Mouse (Mus musculus) ES-Bruce4 (cell line): ENCODE data around the gene Ascl2. TPM values are rescaled to one million over a fixed set of nuclear protein-coding genes. Genes with fewer than 3 reads are reported as not detected.

Experiments used
- H3K27ac ChIP-seq: 2 replicates; pipeline ENCODE4 v1.5.1; 2012; ENCODE audit warnings: low read length, inconsistent platforms; ENCODE audit not compliant: insufficient read depth
- H3K27me3 ChIP-seq: 2 replicates; pipeline ENCODE4 v1.6.1; 2012; ENCODE audit warnings: mild to moderate bottlenecking, low read length, inconsistent platforms; ENCODE audit not compliant: control insufficient read depth, poor library complexity, insufficient read depth, severe bottlenecking
- H3K36me3 ChIP-seq: 2 replicates; pipeline ENCODE4 v1.6.1; 2012; ENCODE audit warnings: inconsistent platforms, mild to moderate bottlenecking, low read length, moderate library complexity; ENCODE audit not compliant: control insufficient read depth, poor library complexity, insufficient read depth, severe bottlenecking
- H3K4me1 ChIP-seq: one replicate; pipeline ENCODE4 v1.8.1; 2011; ENCODE audit warnings: low read length; ENCODE audit not compliant: control insufficient read depth, insufficient read depth
- H3K4me3 ChIP-seq: 2 replicates; pipeline ENCODE4 v1.5.1; 2011; ENCODE audit warnings: low read depth, mild to moderate bottlenecking, low read length
- H3K9ac ChIP-seq: 2 replicates; pipeline ENCODE4 v1.6.1; 2012; ENCODE audit warnings: low read depth, mild to moderate bottlenecking, inconsistent platforms; ENCODE audit not compliant: poor library complexity, severe bottlenecking
- H3K9me3 ChIP-seq: replicated peaks from 2 replicates; pipeline ENCODE4 v1.6.1; 2012; ENCODE audit warnings: mild to moderate bottlenecking, low read length, inconsistent platforms; ENCODE audit not compliant: control insufficient read depth, poor library complexity, insufficient read depth, severe bottlenecking
- CTCF ChIP-seq: IDR thresholded peaks from one replicate; pipeline ENCODE4 v1.8.1; 2011; ENCODE audit warnings: low read depth, low read length
- EP300 ChIP-seq: IDR thresholded peaks from 2 replicates; pipeline ENCODE4 v1.6.1; 2011; ENCODE audit warnings: low read depth, low read length; ENCODE audit not compliant: insufficient read depth
- POLR2A ChIP-seq: IDR thresholded peaks from one replicate; pipeline ENCODE4 v1.8.1; 2011; ENCODE audit warnings: low read length; ENCODE audit not compliant: insufficient read depth
- polyA plus RNA-seq: library from polyadenylated mRNA; stranded (reverse); fragments of >200 nt; gene quantifications from 2 replicates; pipeline ENCODE4 v1.2.4, GENCODE M21; 2011; ENCODE audit warnings: low read depth; ENCODE audit not compliant: missing spikeins, insufficient read depth, insufficient read length

Ascl2 gene
- polyA plus RNA-seq, 1 experiment, result 1.9 TPM

DNA sequence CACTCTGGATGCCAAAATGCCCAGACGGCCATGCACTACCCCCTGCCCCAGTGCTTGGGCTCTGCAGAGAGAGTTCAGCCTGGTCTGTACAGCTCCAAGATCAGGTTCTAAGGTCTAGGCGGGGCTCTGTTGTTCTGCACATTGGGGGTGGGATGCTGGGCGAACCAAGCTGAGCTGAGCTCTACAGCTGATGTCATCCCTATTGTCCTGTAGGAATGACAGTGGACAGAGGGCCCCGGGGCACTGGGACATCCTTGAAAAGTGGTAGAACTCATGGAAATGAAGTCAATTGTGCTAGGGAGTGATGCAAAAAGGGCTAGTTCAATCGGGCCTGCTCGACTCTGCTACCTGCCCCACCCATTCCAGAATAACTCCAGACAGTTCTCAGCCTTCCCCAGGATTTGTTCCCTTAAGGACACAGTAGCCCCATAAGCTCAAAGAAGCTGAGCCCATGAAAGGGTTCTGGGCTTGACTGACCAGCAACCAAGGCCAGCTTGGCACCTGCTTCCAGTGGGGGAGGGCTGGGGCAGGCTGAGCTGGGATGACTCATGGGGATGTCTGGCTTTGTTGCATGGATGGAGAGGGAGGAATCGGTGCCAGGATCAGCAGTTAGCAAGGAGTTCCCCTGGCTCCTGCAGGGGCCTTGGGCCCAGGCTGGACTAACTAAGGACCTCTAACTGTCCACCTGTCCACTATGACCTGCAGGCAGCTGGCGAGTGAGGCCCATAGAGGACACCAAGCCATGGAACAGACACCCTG, 44.5 kb upstream of the Ascl2 start:
- H3K4me1 ChIP-seq, result peaks cover 35% of the 10 kb centered on the region
- TF ChIP-seq POLR2A (no peak), EP300 (peak; percentile 89), CTCF (no peak)
- H3K27me3 ChIP-seq, result no peaks in the 10 kb centered on the region
- H3K9ac ChIP-seq, result no peak overlapping the region
- H3K27ac ChIP-seq, result peak overlapping the region; percentile 60
- H3K9me3 ChIP-seq, result no peaks in the 10 kb centered on the region
- H3K36me3 ChIP-seq, result no peaks in the 10 kb centered on the region
- H3K4me3 ChIP-seq, result no peak overlapping the region

DNA sequence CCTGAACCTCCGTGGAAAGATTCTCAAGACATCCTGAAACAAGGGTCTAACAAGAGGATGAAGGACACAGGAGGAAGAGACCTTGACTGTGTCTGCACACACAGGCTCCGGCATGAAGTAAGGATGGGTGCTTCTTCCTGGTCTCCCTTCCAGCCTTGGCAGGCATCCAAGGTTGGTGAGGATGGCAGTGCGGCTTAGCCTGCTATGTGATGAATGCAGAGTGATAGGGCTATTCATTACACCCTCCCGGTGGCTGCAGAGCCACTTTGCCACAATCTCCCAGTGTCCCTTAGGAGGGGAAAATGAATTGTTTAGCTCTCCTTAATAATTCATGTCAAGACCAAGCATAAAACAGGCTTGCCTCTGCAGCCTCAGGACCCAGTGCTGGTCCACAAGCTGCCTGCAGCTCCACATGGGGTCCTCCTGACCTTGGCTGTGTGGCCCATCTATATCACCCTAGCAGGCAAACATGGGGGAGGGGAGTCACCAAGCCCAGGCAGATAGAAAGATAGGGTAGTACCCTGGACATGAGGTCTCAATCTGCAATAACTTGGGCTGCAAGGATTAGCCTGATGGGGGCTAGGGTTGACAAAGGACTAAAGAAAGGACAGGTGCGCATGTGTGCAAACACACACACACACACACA, 43.3 kb upstream of the Ascl2 start:
- H3K36me3 ChIP-seq, result no peaks in the 10 kb centered on the region
- H3K9me3 ChIP-seq, result no peaks in the 10 kb centered on the region
- H3K4me3 ChIP-seq, result no peak overlapping the region
- H3K4me1 ChIP-seq, result peaks cover 37% of the 10 kb centered on the region
- TF ChIP-seq CTCF (no peak), POLR2A (no peak), EP300 (0 out of 2 replicates have a peak, but pooled peaks have one; percentile 22)
- H3K9ac ChIP-seq, result no peak overlapping the region
- no peaks in the 10 kb centered on the region for H3K27me3 ChIP-seq
- H3K27ac ChIP-seq, result peak overlapping the region; percentile 49

DNA sequence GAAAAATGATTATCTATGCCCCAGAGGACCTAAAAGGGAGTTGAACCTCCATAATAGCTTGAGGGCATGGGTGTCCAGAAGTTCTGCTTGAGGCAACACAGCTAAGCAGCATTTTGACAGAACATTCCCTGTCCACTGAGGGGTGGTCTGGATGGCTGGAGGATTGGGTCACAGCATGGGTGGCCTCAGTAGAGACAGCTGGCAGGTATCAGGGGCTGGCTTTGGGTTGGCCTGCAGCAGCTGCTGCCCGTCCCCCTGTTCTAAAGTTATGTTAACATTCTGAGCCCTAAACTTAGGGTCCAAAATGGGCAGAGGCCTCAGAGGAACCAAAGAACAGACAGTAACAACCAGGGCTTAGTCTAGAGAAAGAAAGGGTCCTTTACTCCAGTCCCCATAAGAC, 42.2 kb upstream of the Ascl2 start:
- no peaks in the 10 kb centered on the region for H3K27me3 ChIP-seq
- no peaks in the 10 kb centered on the region for H3K36me3 ChIP-seq
- H3K9me3 ChIP-seq, result no peaks in the 10 kb centered on the region
- no peak overlapping the region for H3K9ac ChIP-seq
- peak overlapping the region; percentile 24; the same call in 1 of the 2 replicates for H3K27ac ChIP-seq
- H3K4me1 ChIP-seq, result peaks cover 33% of the 10 kb centered on the region
- TF ChIP-seq CTCF (no peak), POLR2A (no peak), EP300 (no peak)
- no peak overlapping the region for H3K4me3 ChIP-seq

DNA sequence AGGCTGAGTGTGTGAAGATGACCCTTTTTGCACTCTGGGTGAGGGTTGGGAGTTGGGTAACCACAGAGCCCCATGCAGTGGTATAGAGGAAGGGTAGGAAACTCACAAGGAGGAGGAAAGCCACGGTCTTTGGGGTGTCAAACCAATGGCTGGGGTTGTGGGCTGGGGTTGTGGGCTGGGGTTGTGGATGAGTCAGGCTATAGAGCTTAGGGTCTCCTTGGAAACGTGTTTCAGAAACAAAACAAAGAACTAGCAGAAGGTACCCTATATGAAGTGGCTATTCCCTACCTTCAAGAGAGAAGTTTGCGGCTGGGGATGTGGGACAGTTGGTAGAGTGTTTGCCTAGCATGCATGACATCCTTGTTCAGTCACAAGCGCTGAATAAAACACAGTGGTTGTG, 40.9 kb upstream of the Ascl2 start:
- H3K36me3 ChIP-seq, result no peaks in the 10 kb centered on the region
- no peaks in the 10 kb centered on the region for H3K27me3 ChIP-seq
- peaks cover 25% of the 10 kb centered on the region for H3K4me1 ChIP-seq
- TF ChIP-seq EP300 (no peak), POLR2A (no peak), CTCF (no peak)
- H3K27ac ChIP-seq, result no peak overlapping the region
- no peak overlapping the region for H3K4me3 ChIP-seq
- no peak overlapping the region for H3K9ac ChIP-seq
- H3K9me3 ChIP-seq, result no peaks in the 10 kb centered on the region

DNA sequence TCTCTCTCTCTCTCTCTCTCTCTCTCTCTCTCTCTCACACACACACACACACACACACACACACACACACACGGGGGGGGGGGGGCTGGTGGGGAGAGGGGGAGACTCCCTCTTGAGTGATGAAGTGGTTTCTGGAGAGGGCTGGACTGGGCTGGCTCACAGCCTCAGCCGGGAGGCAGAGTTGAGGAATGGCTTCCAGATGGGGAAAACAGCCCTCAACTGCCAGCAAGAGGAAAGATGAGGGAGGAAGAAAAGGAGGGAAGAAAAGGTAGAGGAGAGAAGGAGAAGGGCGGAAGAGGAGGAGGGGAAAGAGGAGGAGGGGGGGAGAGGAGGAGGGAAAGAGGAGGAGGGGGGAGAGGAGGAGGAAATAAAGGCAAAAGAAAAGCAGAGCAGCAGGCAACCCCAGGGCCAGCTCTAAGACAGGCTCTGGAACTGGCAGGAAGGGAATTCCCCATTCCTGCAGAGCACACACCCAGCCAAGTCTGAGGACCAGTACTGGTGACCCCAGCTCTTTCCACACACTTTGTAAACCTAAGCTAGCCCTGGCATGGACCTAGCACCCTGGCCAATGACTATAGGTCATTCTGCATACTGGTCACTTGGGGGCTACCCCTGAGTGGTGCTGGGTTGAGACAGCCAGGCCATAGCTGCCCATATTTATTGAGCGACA, 40.1 kb upstream of the Ascl2 start:
- Histone ChIP-seq H3K27me3 (no peaks in the 10 kb centered on the region), H3K9me3 (no peaks in the 10 kb centered on the region), H3K4me1 (peaks cover 22% of the 10 kb centered on the region), H3K4me3 (no peak overlapping the region), H3K9ac (no peak overlapping the region), H3K36me3 (no peaks in the 10 kb centered on the region), H3K27ac (peak overlapping the region; percentile 68)
- TF ChIP-seq POLR2A, result no peak
- TF ChIP-seq CTCF, result no peak
- no peak for TF ChIP-seq EP300
